Mouse (Mus musculus) WW6 (cell line): ENCODE measurements around the gene Slco2b1.

ENCODE experiments used
- DNase-seq: peaks from one replicate; pipeline ENCODE4 v3.0.0-alpha.2; 2013; ENCODE audit warnings: low read depth, low spot score

The Slco2b1 gene

GRCm38 (mm10) chr7:99654244-99654643 is 56.9 kb downstream of the Slco2b1 start:
- no peak for DNase-seq

- DNase-seq = no peak
Observed at GRCm38 (mm10) chr7:99649585-99649984, 61.6 kb downstream of the Slco2b1 start.

- no peak for DNase-seq
Observed at GRCm38 (mm10) chr7:99648623-99649022, 62.5 kb downstream of the Slco2b1 start.

- no peak for DNase-seq
Observed at GRCm38 (mm10) chr7:99644701-99645100, 66.4 kb downstream of the Slco2b1 start.

- no peak for DNase-seq
Observed at GRCm38 (mm10) chr7:99642078-99642477, 69.1 kb downstream of the Slco2b1 start.

- no peak for DNase-seq
Observed at GRCm38 (mm10) chr7:99641245-99641644, 69.9 kb downstream of the Slco2b1 start.

- no peak for DNase-seq
Observed at GRCm38 (mm10) chr7:99633966-99634665, 77.0 kb downstream of the Slco2b1 start.

GRCm38 (mm10) chr7:99632286-99632685 is 78.9 kb downstream of the Slco2b1 start:
- DNase-seq = no peak

- no peak for DNase-seq
Observed at GRCm38 (mm10) chr7:99627366-99627765, 83.8 kb downstream of the Slco2b1 start.

- no peak for DNase-seq
Observed at GRCm38 (mm10) chr7:99626376-99627270, 84.5 kb downstream of the Slco2b1 start, which contains the start of gene Tpbgl. TSS of gene Tpbgl (minus strand) at chr7:99627103.

- peak; percentile 77 for DNase-seq
Observed at GRCm38 (mm10) chr7:99625722-99626375, 85.3 kb downstream of the Slco2b1 start.

- DNase-seq = no peak
Observed at GRCm38 (mm10) chr7:99618860-99619259, 92.3 kb downstream of the Slco2b1 start.

- no peak for DNase-seq
Observed at GRCm38 (mm10) chr7:99618264-99618663, 92.9 kb downstream of the Slco2b1 start.
